Mouse (Mus musculus) layer of hippocampus, adult 8-10 months (tissue): ENCODE measurements around the gene Mum1. TPM values are rescaled to one million over a fixed set of nuclear protein-coding genes. Genes with fewer than 3 reads are reported as not detected.

Experiments used
- DNase-seq, 2 experiments: peaks; one replicate each; pipeline ENCODE4 v3.0.0; 2022; ENCODE audit warnings: low spot score in 2 of 2
- total RNA-seq, 4 experiments: library from RNA; stranded (reverse); gene quantifications; 2 replicates each; pipeline ENCODE4 v1.2.4; 2022

Mum1 gene
- total RNA-seq, 4 experiments from 2014 or later = 44.5 to 51.5 (median 45.6) TPM

DNA sequence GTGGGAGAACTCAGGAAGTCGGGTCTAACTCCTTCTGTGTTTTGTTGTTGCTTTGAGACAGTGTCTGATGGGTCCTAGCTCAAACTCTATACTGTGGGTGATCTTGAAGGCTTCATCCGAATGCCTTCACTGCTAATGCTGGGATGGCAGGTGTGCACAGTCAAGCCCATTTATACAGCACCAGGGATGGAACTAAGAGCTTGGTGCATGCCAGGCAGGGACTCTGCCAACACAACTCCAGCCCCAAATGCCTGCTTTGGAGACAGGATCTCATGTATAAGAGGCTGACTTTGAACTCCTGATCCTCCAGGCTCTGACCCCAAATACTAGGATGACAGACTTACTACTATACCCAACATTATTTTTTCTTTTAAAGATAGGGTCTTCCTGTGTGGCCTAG is 23.8 kb downstream of the Mum1 start:
- DNase-seq = no peak

DNA sequence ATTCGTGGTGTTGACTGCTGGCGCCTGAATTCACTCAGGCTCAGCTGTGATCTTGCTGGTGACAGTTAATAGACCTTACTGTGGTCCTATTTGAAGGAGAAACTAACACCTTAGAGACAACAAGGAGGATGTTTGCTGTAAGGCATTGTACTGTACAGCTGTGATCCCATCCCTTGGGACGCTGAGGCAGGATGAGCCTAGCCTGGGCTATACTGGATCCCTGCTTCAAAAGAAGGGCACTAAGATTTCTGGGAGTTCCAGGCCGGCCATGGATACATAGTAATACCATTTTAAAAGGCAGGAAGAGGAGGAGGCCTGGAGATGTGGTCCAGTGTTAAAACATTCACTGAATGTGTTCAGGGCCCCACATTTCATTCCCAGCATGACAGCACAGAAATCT is 24.3 kb downstream of the Mum1 start:
- no peak for DNase-seq

DNA sequence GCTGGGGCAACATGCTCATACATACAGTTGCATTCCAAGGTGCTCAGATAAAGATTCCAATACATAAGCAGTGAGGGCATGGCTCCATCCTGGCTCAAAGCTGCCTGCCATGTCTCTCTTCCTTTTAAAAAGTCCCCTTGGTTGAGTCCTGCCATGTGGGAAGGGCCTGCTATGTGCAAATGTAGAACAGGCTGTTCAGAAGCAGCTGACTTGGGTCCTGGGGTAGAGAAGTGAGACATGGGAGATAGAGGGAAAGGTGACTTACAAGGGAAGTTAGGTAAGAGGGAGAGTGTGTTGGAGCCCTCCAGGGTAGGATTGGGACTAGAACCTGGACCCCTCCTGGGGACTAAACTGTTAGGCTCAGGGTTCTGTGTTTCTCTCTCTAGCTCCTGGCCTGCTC is 25.8 kb downstream of the Mum1 start:
- no peak for DNase-seq

DNA sequence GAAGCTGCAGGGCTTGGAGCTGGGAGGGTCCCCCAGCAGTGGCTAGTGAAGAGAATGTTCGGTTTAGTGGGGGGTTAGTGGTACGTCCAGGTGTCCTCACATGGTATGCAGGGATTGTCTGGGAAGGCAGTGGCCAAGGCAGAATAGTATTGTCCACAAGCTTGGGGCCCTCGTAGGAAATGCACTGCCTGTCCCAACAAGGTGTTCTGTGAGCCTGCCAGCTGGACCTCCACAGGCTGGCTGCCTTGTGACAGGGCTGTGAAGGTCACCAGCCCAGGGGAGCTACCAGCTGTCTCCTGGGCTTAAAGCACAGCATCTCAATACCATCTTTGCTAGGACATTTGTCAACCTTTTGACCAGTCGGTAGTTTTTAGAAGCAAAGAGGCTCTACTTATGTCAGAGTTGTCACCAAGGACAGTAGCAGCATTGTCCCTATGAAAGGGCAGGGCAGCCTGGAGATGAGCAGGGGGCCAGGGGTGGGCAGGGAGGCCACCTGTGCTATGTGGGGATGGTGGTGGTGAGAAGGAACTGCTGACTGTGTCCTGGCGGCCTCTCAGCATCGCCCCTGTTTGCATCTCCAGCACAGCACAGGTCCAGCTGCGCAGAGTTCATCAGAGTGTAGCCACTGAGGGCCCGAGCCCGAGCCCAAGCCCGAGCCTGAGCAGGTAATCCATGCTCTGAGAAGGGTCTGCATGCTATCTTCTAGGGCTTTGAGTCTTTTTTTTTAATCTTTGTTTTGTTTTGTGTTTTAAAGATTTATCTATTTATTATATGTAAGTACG is 26.4 kb downstream of the Mum1 start:
- no peak for DNase-seq

DNA sequence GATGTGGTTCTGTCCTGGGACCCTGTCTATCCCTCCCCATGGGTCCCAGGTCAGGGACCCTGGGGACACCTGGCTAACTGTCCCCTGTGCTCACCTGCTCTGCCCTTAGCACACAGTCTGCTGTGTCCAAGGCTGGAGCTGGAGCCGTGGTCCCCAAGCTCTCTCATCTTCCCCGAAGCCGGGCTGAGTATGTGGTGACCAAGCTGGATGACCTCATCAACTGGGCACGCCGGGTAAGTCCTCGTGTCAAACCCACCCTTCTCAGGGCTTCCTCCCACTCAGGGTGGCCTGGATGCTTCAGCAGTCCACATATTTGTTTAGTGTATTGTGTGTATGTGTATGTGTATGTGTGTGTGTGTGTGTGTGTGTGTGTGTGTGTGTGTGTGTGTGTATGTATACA is 27.3 kb downstream of the Mum1 start:
- DNase-seq = no peak

DNA sequence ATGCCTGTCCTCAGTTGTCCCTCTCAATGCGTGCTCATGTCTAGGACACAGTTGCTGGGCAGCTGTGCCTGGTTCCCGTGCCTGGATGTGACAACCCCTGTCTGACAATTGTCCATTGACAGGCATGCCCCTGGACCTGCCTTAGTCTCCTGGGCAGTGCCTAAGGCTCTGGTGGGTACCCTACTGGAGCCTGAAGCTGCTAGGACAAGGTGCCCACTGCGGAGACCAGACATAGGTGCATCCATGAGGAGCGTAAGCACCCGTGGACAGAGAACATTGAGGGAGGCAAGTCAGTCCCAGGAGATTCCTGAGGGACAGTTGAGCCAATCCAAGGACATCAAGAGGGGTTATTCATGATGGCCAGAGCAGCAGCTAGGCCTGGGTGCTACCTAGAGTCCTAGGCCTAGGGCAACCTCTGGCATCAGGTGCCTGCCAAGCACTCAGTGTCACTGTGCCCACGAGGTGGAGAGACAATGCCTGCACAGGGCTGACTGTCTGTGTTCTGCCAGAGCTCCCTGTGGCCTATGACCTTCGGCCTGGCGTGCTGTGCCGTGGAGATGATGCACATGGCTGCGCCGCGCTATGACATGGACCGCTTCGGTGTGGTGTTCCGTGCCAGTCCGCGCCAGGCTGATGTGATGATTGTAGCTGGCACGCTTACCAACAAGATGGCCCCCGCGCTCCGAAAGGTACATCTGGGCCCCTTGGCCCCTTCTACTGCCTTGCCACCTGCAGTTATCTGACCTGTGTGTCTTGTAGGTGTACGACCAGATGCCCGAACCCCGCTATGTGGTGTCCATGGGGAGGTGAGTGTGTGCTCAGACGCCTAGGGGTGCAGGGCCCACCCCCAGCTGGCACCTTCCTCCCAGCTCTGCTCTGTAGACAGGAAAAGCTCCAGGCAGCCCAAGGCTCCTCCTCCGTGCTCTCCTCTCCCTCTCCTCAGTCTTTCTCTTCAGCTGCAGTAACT is 28.4 kb downstream of the Mum1 start:
- no peak for DNase-seq

DNA sequence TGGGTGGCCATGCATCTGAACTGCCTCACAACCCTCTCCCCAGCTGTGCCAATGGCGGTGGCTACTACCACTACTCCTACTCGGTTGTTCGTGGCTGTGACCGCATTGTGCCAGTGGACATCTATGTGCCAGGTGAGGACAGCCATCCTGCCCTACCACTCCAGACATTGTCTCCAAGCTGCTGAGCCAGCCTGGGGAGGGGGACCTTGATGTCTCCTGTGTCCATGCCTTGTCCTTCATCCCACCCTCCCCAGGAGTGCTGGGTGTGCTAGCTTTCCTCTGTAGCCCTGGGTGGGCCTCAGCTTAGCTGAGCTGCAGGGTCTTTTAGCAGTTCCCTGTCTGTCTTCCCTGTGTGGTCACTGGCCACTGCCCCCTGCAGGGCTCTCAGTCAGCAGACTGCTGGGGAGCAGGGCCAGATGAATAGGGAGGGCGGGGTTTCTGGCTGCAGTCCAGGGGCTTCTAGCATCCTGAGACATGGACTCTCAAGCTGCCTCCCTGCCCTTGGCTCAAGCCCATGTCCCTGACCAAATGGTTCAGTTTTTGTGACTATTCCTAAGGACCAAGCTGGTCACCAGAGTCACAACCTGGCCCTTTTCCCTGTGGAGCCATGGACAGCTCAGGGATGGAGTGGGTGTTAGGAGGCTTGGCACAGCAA is 29.8 kb downstream of the Mum1 start:
- no peak for DNase-seq

DNA sequence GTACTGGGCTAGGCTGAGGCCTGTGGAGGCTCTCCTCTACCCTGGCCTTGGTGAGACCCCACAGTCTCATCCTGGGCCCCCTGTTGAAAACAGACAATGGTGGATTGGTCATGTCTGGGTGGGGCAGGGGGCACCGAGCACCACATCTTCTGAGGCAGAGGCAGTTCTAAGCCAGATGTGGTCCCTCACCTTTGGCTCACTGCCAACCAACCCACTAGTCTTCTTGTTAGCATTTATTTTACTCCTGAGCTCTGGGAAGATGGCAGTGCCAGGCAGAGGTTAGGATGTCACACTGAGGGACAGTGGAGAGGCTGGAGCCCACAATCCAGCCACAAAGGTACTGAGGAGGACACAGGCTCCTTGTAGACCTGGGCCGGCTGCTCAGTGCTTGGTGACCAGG is 31.7 kb downstream of the Mum1 start:
- DNase-seq = no peak

DNA sequence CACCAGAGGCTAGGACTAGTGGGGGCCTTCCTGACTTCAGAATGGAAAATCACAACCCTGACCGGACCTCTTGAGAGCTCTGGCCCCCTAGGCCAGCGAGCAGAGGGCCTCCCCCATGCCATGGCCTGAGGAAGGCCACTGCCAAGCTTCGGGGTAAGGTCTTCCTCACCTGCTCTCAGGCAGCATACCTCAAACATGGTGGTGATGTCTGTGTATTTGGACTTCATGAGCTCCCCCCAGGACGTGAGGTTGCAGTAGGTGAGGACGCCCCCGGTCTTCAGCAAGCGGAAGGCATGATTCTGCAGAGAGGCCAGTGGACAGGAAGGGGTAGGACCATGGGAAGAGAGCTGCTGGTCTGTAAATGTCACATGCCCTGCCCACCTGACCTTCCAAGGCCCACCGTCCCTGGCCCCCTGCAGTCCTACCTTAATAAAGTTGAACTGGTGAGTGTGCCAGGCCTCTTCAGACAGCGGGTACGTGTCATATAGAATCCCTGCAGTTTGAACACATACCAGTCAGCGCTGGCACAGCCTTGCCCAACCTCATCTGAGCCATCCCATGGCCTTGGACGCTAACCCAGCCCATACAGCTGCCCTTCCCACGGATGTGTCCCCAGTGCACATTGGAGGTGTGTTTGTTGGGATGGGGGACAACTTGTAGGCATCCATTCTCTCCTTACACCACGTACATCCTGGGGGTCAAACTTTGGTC is 32.7 kb downstream of the Mum1 start:
- DNase-seq = no peak

DNA sequence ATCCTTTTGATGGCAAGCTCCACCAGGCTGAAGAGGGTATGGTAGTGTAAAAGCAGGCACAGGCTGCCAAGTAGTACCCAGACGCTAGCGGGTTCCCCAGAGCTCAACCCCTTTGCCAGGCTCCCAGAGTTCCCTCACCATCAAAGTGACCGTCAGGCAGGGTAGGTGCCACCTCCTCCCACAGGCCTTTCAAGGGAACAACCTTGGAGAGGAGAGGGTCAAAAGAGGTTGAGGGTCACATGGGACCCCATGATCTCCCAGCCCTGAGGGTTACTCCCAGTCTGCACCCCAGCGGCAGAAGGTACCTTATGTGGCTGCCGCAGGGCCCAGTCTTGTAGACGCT is 33.2 kb downstream of the Mum1 start:
- no peak for DNase-seq

DNA sequence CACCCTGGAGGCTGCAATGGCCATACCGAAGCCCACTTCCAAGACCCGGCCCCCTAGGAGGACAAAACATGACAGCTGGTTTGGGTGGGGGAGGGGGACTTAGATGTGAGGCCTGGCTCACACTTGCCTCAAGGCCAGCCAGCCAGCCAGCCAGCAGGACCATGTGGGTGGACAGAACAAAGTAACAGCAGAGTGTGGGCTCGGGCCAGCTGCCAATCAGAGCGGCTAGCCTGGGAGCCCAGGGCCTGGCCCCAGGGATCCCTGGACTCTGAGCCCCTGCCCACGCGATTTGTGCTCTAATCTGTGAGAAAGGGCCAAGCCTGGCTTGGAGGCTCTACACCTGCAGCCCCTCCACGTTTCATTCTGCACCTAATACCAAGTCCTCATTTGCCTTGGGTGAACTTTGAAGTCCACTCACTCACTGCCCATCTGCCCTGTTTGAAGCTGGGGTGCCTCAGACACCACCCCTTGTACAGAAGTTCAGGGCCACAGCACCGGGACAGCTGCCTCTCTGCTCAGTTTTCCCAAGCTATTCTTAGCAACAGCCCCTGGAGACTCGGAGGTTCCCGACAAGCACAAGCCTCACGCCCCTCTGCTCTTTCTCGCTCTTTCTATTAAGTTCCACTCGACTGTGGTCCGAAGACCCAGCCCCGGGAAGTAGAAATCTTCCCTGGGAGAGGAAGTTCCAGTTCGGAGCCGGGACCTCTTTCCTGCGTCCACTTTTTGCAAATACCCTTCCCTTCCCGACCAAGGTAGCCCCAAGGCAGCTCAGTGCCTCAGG is 33.8 kb downstream of the Mum1 start:
- peak; percentile 78 to 82 for DNase-seq

DNA sequence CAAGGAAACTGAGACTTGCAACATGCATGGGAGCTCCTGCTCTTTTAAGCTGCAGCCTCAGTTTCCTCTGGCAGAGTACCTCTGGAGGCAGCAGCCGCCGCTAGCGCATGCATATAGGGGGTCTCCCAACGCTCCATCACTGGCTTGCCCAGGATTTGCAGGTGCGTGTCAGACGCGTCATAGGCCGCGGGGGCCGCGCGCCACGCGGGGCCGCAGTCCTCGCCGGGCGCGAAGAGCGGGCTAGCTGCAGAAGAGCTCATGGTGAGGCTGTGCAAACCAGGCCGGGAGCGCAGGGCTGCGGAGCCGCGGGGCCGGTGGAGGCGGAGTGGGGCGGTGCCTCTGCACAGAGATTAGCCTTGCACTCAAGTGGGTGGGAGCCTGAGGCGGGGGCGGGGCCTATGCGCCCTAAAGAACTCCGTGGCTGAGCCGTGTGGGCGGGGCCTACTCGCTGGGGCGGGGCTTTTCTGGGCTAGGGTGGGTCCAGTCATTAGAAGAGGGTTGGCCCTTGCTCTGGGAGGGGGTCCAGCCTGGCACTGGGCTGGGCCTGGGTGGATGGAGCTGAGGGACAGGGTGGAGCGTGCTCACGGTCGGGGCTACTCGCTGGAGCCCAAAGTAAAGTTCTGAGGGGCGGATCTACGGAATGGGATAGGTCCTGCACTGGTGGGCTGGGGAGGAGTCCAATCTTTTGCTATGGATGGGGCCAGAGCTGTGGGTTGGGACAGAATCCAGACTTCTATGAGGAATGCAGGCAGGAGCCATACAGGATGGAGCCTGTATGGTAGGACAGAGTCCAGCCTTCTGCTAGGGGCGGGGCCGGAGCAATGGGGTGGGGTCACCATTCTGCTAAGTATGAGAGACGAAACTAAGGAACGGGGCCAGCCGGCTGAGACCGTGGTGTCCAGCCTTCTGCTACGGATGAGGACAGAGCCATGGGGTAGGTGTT is 34.7 kb downstream of the Mum1 start, which contains the start of the genes Gamt and Dazap1:
Gene Gamt, minus strand, starts transcription at position 371 of the 943 bp plus-strand sequence.
Gene Dazap1, plus strand, starts transcription at position 845 of the 943 bp plus-strand sequence.
- DNase-seq = peak; percentile 90 to 91

DNA sequence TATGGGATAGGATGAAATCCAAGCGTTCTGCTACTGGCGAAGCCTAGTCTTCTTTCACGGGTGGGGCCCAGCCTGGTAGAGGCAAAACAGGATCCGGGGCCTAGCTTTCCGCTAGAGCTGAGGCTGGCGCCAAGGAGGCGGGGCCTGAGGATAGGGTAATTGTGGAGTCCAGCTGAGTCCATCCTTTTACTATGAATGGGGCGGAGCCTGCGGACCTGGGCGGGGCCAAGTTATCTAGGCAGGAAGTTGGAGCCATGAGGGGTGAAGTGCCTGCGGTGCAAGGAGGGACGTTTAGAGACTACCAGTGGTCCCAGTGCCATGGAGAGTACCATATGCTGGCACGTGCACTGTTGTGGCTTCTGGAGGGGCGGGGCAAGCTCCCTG is 35.3 kb downstream of the Mum1 start:
- DNase-seq = peak; percentile 89 to 92

DNA sequence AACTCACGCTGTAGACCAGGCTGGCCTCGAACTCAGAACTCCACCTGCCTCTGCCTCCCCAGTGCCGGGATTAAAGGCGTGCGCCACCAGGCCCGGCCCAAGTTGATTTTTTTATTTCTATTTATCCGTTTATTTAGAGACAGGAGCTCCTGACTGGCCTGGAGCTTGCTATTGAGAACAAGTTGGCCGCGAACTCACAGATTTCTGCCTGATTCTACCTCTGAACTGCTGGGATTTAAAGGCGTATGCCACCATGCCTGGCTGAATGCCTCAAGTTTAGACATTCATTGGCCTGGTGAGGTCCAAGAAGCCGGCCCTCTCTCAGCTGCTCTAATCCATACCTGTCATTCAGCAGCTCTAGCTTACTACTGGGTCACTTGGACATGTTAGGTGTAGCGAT is 35.9 kb downstream of the Mum1 start:
- no peak for DNase-seq

DNA sequence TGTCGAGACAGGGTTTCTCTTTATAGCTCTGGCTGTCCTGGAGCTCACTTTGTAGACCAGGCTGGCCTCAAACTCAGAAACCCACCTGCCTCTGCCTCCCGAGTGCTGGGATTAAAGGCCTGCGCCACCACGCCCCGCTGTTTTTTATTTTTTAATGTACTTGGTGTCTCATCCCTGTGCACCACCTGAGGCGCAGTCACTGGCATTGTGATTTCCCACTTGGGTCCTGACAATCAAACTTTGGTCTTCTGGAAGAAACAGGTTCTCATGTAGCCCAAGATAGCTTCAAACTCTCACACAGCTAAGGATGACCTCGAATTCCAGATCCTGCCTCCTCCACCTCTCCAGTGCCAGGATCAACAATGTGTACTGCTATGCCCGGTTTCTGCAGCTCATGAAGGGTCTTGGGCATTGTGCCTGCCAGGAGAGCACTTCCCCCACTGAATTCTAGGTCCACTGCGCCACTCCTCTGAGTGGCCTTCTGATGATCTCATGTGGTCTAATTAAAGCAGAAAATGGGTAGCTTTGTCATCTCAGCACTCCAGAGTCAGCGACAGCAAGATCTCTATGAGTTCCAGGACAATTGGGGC is 36.6 kb downstream of the Mum1 start:
- no peak for DNase-seq

DNA sequence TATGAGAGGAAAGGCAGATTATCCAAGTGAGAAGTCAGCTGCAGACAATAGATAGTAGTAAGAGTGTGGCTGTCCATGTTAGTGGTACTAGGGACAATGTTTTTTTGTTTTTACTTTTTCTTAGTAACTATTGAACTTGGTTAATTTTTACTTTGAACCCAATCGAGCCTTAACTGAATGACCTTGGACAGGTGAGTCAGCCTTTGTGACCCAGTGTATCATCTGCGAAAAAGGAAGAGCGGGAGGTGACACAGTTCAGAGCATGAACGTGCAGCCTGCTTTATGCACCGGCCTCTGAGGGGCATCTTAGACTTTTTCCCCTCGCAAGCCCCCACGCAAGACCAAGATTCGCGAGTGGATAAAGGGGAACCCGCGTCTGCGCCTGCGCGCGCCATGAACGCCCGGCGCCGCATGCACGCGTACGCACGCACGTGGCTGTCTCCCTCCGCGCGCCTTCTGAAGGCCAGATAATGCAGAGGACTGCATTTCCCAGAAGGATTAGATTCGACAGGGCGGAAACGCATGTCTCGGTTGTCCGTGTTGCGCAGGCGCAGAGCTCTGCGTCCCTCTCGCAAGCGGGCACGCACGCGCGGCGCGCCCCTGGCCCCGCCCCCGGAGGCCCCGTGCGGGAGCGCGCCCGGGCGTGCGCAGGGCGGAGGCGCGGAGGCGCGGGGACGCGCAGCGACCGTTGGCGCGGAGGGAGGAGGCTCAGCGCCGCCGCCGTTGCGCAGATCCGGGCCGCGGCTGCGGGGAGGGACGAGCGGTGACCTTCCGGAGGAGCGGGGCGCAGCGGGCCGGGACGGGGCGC is 38.3 kb downstream of the Mum1 start:
- peak; percentile 99 for DNase-seq

DNA sequence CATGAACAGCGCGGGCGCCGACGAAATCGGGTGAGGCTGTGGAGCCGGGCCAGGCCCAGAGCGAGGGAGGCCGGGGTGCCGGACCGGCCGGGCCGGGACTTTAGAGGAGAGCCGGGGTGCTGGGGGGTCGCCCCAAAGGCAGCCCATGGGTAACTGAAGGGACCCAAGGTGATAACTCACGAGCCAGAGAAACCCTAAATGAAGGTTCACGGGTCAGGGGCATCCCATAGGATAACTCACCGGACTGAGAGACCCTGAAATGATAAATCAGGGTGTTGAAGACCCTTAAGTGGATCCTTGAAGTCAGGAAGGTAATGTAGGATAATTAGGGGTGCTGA is 38.9 kb downstream of the Mum1 start:
- DNase-seq = no peak

DNA sequence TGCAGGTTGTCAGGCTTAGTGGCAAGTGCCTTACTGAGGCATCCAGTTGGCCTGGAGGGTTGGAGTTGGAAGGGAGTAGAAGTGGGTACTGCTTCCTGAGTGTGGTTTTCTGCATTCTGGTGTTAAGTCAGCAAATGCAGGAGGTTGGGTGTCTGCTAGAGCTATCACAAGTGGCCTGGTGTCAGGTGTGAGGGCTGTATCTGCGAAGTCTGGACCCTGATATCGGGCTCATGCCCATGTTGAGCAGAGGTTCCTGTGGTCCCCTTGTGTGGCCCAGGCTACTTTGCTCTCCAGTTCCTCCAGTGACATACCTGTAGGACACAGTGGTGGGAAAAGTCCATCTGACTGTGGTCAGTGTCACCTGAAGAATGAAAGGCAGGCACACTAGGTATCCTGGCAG is 43.9 kb downstream of the Mum1 start:
- DNase-seq = no peak
